Mouse (Mus musculus) heart, postnatal 4 days (tissue): ENCODE results near the gene Rhox1. TPM values are rescaled to one million over a fixed set of nuclear protein-coding genes. Genes with fewer than 3 reads are reported as not detected.
"Not testable (repeated sequence)": the region's sequence is repeated elsewhere in the genome, so short reads cannot be mapped to it uniquely, and the experiment has no call there.

Source experiments
- DNase-seq: peaks from one replicate; pipeline ENCODE4 v3.0.0; 2021
- total RNA-seq, 2 experiments: library from RNA; stranded (reverse); gene quantifications; 2 replicates each; pipeline ENCODE4 v1.2.3; 2021

Rhox1 gene
- not detected for total RNA-seq

- DNase-seq: not testable (repeated sequence)
These were observed at the start of gene Rhox1 for GRCm38 (mm10) chrX:37222158-37222557. Gene Rhox1, minus strand, starts transcription at chrX:37222258.

GRCm38 (mm10) chrX:37265038-37265437 is 43.0 kb upstream of the Rhox1 start, which contains the start of gene Rhox4a:
Gene Rhox4a, plus strand, starts transcription at chrX:37265338.
- DNase-seq: not testable (repeated sequence)

- not testable (repeated sequence) for DNase-seq
These were observed 27.6 kb upstream of the Rhox1 start, which contains the start of gene Rhox3a for GRCm38 (mm10) chrX:37249619-37250018. Gene Rhox3a, plus strand, starts transcription at chrX:37249919.

GRCm38 (mm10) chrX:37244676-37245075 is 22.6 kb upstream of the Rhox1 start, which contains the start of gene Rhox2a:
Gene Rhox2a, plus strand, starts transcription at chrX:37244976.
- DNase-seq: not testable (repeated sequence)

- no peak for DNase-seq
These were observed 11.1 kb downstream of the Rhox1 start, which contains the start of gene Gm9 for GRCm38 (mm10) chrX:37210941-37211340. Gene Gm9, minus strand, starts transcription at chrX:37211041.

- no peak for DNase-seq
These were observed 23.4 kb downstream of the Rhox1 start for GRCm38 (mm10) chrX:37198676-37199075.

- no peak for DNase-seq
These were observed 30.2 kb downstream of the Rhox1 start for GRCm38 (mm10) chrX:37191744-37192379.

- peak; percentile 83 for DNase-seq
These were observed 30.8 kb downstream of the Rhox1 start, which contains the start of the genes Ndufa1 and Rnf113a1 for GRCm38 (mm10) chrX:37191105-37191743. Gene Ndufa1, minus strand, starts transcription at chrX:37191163. Gene Rnf113a1, plus strand, starts transcription at chrX:37191245.

- DNase-seq: no peak
These were observed 31.3 kb downstream of the Rhox1 start for GRCm38 (mm10) chrX:37190755-37191104.

GRCm38 (mm10) chrX:37184401-37184800 is 37.7 kb downstream of the Rhox1 start:
- DNase-seq: not testable (repeated sequence)

GRCm38 (mm10) chrX:37168742-37169141 is 53.3 kb downstream of the Rhox1 start, which contains the start of gene Akap14:
Gene Akap14, minus strand, starts transcription at chrX:37168842.
- DNase-seq: no peak

- DNase-seq: peak; percentile 53
These were observed 55.0 kb downstream of the Rhox1 start for GRCm38 (mm10) chrX:37167085-37167484.

Other genes with a start within 250 kb of the Rhox1 start
- 10 to 100 TPM; 44.5 to 47.9 TPM for gene Sept6, start 230.5 kb downstream of the Rhox1 start, total RNA-seq
- not detected for gene Sowahd, start 173.4 kb downstream of the Rhox1 start, total RNA-seq
- 100 to 1,000 TPM; 610 to 627 TPM for gene Rpl39, start 136.9 kb downstream of the Rhox1 start, total RNA-seq
- gene Upf3b, start 111.9 kb downstream of the Rhox1 start, total RNA-seq: 10 to 100 TPM in 1 of 2 experiments, 1 to 10 TPM in 1; 9.6 to 11.0 TPM
- 10 to 100 TPM; 14.2 to 15.1 TPM for gene Nkap, start 95.5 kb downstream of the Rhox1 start, total RNA-seq
- not detected for gene Akap14, start 53.4 kb downstream of the Rhox1 start, total RNA-seq
- 100 to 1,000 TPM; 565 to 671 TPM for gene Ndufa1, start 31.1 kb downstream of the Rhox1 start, total RNA-seq
- gene Rnf113a1, start 31.0 kb downstream of the Rhox1 start, total RNA-seq: 1 to 10 TPM; 3.1 to 3.7 TPM
- not detected for gene Gm9, start 11.2 kb downstream of the Rhox1 start, total RNA-seq
- gene Rhox2a, start 22.7 kb upstream of the Rhox1 start, total RNA-seq: not detected
- gene Rhox3a, start 27.7 kb upstream of the Rhox1 start, total RNA-seq: not detected
- not detected for gene Rhox4a, start 43.1 kb upstream of the Rhox1 start, total RNA-seq
- not detected for gene Rhox3a2, start 157.8 kb upstream of the Rhox1 start, total RNA-seq
- not detected for gene Rhox4a2, start 168.6 kb upstream of the Rhox1 start, total RNA-seq
- not detected for gene Rhox2b, start 189.8 kb upstream of the Rhox1 start, total RNA-seq
- gene Rhox4b, start 210.2 kb upstream of the Rhox1 start, total RNA-seq: not detected
- gene Rhox2c, start 231.4 kb upstream of the Rhox1 start, total RNA-seq: not detected
- gene Rhox3c, start 236.3 kb upstream of the Rhox1 start, total RNA-seq: not detected